Mouse (Mus musculus) ES-Bruce4 (cell line): ENCODE measurements at regions not wholly inside any gene's neighbourhood (a gene's known extent, or its start where the extent isn't known, plus 50 kb on each side); places are given as distances from the start of the nearest gene placed in this dataset.

Experiments used
- H3K27ac ChIP-seq: 2 replicates; pipeline ENCODE4 v1.5.1; 2012; ENCODE audit warnings: low read length, inconsistent platforms; ENCODE audit not compliant: insufficient read depth
- H3K27me3 ChIP-seq: 2 replicates; pipeline ENCODE4 v1.6.1; 2012; ENCODE audit warnings: mild to moderate bottlenecking, low read length, inconsistent platforms; ENCODE audit not compliant: control insufficient read depth, poor library complexity, insufficient read depth, severe bottlenecking
- H3K36me3 ChIP-seq: 2 replicates; pipeline ENCODE4 v1.6.1; 2012; ENCODE audit warnings: inconsistent platforms, mild to moderate bottlenecking, low read length, moderate library complexity; ENCODE audit not compliant: control insufficient read depth, poor library complexity, insufficient read depth, severe bottlenecking
- H3K4me1 ChIP-seq: one replicate; pipeline ENCODE4 v1.8.1; 2011; ENCODE audit warnings: low read length; ENCODE audit not compliant: control insufficient read depth, insufficient read depth
- H3K4me3 ChIP-seq: 2 replicates; pipeline ENCODE4 v1.5.1; 2011; ENCODE audit warnings: low read depth, mild to moderate bottlenecking, low read length
- H3K9ac ChIP-seq: 2 replicates; pipeline ENCODE4 v1.6.1; 2012; ENCODE audit warnings: low read depth, mild to moderate bottlenecking, inconsistent platforms; ENCODE audit not compliant: poor library complexity, severe bottlenecking
- H3K9me3 ChIP-seq: replicated peaks from 2 replicates; pipeline ENCODE4 v1.6.1; 2012; ENCODE audit warnings: mild to moderate bottlenecking, low read length, inconsistent platforms; ENCODE audit not compliant: control insufficient read depth, poor library complexity, insufficient read depth, severe bottlenecking
- CTCF ChIP-seq: IDR thresholded peaks from one replicate; pipeline ENCODE4 v1.8.1; 2011; ENCODE audit warnings: low read depth, low read length
- EP300 ChIP-seq: IDR thresholded peaks from 2 replicates; pipeline ENCODE4 v1.6.1; 2011; ENCODE audit warnings: low read depth, low read length; ENCODE audit not compliant: insufficient read depth
- POLR2A ChIP-seq: IDR thresholded peaks from one replicate; pipeline ENCODE4 v1.8.1; 2011; ENCODE audit warnings: low read length; ENCODE audit not compliant: insufficient read depth

DNA sequence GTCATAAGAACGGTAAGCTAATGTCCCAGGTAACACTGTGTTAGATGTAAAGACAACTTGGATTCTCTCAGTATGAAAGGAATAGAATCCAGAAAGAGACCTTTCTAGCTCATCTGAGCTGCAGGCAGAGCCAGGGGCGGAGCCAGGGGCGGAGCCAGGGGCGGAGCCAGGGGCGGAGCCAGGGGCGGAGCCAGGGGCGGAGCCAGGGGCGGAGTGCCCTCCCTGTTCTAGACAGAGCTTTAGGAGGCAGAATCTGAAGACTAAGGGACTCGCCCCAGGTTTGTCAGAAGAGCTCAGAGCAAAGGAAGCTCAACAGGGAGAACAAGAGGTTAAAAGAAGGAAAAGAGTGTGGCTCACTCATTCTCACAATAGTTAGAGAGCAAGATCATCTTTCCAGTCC is 169.9 kb upstream of the Paip1 start:
- no peaks in the 10 kb centered on the region for H3K9me3 ChIP-seq
- H3K27me3 ChIP-seq, result no peaks in the 10 kb centered on the region
- no peaks in the 10 kb centered on the region for H3K4me1 ChIP-seq
- TF ChIP-seq EP300, result no peak
- TF ChIP-seq CTCF, result no peak
- TF ChIP-seq POLR2A, result no peak
- H3K27ac ChIP-seq, result no peak overlapping the region
- no peak overlapping the region for H3K4me3 ChIP-seq
- no peak overlapping the region for H3K9ac ChIP-seq
- H3K36me3 ChIP-seq, result no peaks in the 10 kb centered on the region

DNA sequence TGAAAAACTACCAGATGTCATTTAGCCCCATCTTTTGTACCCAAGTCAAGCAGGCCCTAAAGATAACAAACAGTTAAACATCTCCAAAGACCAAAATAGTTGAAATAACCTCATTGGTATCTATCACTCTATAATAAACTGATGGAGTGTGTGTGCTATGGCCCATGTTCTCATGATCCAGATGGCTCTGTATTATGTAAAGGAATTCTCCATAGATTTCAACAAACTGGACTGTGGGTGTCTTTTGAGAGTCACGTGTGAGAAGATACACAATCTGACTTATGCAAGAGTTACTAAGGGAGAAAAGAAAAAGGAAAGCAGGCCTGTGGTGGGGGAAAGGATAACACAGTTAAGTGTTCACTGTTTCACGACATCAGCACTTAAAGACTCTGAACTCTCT is 164.8 kb upstream of the Paip1 start:
- Histone ChIP-seq H3K9ac (no peak overlapping the region), H3K4me1 (no peaks in the 10 kb centered on the region), H3K9me3 (no peaks in the 10 kb centered on the region), H3K4me3 (no peak overlapping the region), H3K36me3 (no peaks in the 10 kb centered on the region), H3K27me3 (no peaks in the 10 kb centered on the region), H3K27ac (no peak overlapping the region)
- TF ChIP-seq POLR2A (no peak), CTCF (no peak), EP300 (no peak)

DNA sequence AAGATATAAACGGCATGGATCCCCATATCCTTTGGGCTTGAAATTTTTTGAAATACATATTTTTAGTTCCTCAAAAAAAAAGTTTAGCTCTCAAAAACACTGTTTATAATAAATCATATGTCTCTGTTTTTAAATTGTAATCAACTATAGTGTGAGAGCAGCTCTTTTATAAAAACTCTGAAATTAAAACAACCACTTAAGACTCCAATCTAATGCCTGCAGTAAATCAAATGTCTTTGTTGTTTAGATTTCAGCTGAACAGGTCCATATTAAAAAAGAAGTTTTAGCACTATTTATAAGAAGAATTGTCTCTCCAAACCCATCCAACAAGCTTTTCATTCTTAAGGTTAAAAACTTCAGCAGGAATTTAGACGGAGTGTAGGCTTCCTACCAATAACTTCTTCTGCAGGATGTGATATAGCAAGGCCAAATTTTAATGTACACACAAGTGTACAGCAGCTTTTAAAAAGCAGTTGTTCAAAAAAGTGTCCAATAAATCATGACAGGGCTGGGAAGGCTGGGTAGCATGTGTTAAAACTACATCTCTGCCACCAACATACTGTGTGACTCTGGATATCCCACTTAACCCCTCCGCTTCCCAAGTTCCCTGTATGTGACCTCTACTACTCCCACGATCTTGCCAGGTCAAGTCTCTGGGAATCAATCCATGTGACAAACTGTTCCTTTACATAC is 160.6 kb upstream of the Paip1 start:
- TF ChIP-seq CTCF (no peak), POLR2A (no peak), EP300 (no peak)
- H3K36me3 ChIP-seq, result no peaks in the 10 kb centered on the region
- no peak overlapping the region for H3K27ac ChIP-seq
- no peaks in the 10 kb centered on the region for H3K4me1 ChIP-seq
- H3K9me3 ChIP-seq, result no peaks in the 10 kb centered on the region
- H3K9ac ChIP-seq, result no peak overlapping the region
- no peak overlapping the region for H3K4me3 ChIP-seq
- no peaks in the 10 kb centered on the region for H3K27me3 ChIP-seq

DNA sequence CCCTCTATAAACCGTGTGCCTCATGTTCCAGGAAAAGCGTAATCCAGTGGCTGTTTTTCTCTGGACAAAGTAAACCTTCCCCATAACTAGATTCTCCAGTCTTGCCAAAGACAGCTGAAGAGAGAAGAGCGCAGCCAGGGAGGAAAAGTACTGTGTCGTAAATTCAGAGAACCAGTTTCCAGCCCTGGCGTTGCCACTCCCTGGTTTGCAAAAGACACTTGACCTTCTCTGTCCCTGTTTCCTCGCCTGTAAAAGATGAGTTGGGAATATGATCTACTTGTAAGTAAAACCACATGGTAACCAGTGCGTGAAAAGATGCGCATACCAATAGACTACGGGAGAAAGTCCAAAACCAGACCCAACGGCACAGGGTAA is 160.1 kb upstream of the Paip1 start:
- Histone ChIP-seq H3K4me3 (no peak overlapping the region), H3K9me3 (no peaks in the 10 kb centered on the region), H3K4me1 (no peaks in the 10 kb centered on the region), H3K36me3 (no peaks in the 10 kb centered on the region), H3K9ac (no peak overlapping the region), H3K27ac (no peak overlapping the region), H3K27me3 (no peaks in the 10 kb centered on the region)
- TF ChIP-seq CTCF (no peak), EP300 (no peak), POLR2A (no peak)

DNA sequence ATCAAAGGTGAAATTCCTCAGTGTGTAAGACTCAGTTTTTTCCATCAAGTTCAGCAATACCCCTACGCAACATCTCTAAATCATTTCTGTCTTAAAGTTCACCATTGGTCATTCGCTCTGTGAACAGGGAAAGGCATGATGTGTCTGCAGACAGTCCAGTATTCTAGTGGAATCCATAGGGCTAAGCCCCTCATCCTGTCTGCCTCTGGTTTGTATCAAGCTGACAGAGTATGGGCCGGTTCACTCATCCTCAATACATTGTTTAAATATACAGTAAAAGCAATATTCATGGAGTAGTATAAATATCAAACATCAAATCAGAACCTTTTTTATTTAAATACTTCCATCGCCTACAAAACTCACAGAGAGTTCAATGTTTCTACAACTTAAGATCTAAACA is 152.9 kb upstream of the Paip1 start:
- Histone ChIP-seq H3K4me3 (no peak overlapping the region), H3K9me3 (no peaks in the 10 kb centered on the region), H3K27me3 (no peaks in the 10 kb centered on the region), H3K9ac (no peak overlapping the region), H3K27ac (no peak overlapping the region), H3K4me1 (no peaks in the 10 kb centered on the region), H3K36me3 (no peaks in the 10 kb centered on the region)
- TF ChIP-seq EP300 (no peak), CTCF (no peak), POLR2A (no peak)

DNA sequence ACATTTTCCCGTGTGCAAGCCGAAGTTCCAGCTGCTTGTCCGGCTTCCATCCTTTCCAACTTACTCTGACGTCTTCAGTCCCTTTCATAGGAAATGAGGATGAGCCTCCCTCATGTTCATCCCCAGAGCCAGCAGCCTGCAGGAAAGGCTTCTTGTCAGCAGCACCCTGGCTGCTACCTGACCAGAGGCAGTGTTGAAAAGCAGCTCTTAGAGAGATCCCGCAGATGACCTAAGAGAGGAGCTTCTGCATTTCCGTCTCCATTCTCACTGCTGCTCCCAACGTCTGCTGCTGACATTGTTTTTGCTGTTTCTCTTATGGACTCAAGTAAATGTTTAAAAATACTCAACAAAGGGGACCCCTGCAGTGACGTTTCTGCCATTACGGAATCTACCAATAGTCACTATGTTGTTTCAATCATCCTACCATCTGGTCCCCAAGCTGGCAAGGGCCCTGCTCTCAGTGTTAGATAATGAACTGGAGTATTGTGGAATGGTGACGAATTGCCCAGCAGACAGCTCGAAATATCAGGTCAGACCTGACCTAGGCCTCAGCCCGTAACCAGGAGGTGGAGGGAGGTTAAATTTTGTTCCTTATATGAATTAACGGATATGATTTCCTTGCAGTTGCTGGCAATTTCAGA is 151.0 kb upstream of the Paip1 start:
- Histone ChIP-seq H3K4me1 (no peaks in the 10 kb centered on the region), H3K4me3 (no peak overlapping the region), H3K27me3 (no peaks in the 10 kb centered on the region), H3K9ac (no peak overlapping the region), H3K9me3 (no peaks in the 10 kb centered on the region), H3K27ac (no peak overlapping the region), H3K36me3 (no peaks in the 10 kb centered on the region)
- TF ChIP-seq CTCF (no peak), EP300 (no peak), POLR2A (no peak)
